In the genomic region with DNA sequence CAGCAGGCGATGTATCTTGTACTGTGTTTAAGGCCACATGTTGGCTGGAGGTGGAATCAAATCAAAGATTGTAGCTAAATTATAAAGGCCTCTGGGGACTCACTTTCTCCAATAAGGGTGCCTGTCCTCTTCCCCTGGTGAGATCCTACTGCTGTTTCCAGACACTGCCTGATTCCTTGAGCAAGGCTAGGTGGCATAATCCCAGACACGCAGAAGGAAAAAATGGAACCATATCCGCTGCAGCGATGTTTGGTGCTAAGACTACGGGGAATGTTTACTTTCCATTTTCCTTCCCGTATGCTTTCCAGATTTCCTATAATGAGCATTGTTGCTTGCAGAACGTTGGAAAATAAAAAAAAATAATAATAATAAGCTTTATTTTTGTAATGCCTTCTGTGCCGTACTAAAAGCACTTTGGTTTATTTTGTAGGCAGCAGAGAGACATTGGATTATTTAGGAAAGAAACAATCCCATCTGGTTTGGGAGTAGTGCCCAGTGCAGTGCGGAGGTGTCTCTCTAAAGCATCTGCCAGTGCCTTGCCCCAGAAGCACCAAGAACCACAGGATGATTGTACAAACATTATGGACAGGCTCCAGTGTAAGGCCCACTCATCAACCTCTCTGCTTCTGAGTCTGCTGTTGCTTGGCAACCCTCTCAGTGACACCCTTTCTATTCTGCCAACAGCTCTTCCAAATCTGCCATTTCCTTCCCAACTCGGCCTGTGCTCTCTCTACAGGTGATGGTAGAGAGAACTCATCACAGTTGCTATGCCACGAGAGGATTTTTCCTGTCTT, we compare ENCODE assay signal across 11 mouse cellular contexts. TPM values are rescaled to one million over a fixed set of nuclear protein-coding genes. Genes with fewer than 3 reads are reported as not detected.
DNase-seq lines count a peak whose midpoint lies in the region; ATAC-seq and TF ChIP-seq lines count a peak whose summit lies in the region.
"Had no signal": no experiment of that assay in that cellular context is flagged by ENCODE, and none has a peak within 500 bp of the region (broad histone marks: within the 10 kb centered on the region; RNA-seq: fewer than 3 reads in every experiment).

No protein-coding gene starts in this region.

- no peak overlapping the region for H3K9ac ChIP-seq in hindbrain, postnatal 0 days (replicated peaks; ENCODE audit: low read length)
- H3K9ac ChIP-seq: heart, embryonic 13.5 days; limb, embryonic 15.5 days had no signal

- ATAC-seq in hindbrain, postnatal 0 days, result peak; percentile 81
- ATAC-seq: intestine, embryonic 16.5 days had no signal

- no peaks in the 10 kb centered on the region for H3K36me3 ChIP-seq in hindbrain, postnatal 0 days (ENCODE audit: insufficient read depth, low read length)
- no peaks in the 10 kb centered on the region for H3K36me3 ChIP-seq in hindbrain, embryonic 10.5 days
- H3K36me3 ChIP-seq: heart, embryonic 13.5 days; limb, embryonic 15.5 days had no signal

- H3K9me3 ChIP-seq in hindbrain, postnatal 0 days (ENCODE audit: low read length), result no peaks in the 10 kb centered on the region
- H3K9me3 ChIP-seq in hindbrain, embryonic 10.5 days, result no peaks in the 10 kb centered on the region
- H3K9me3 ChIP-seq: heart, embryonic 13.5 days; limb, embryonic 15.5 days had no signal

- H3K4me1 ChIP-seq in hindbrain, postnatal 0 days (ENCODE audit: insufficient read depth, low read length), result no peaks in the 10 kb centered on the region
- no peaks in the 10 kb centered on the region for H3K4me1 ChIP-seq in hindbrain, embryonic 10.5 days (replicated peaks)
- H3K4me1 ChIP-seq: limb, embryonic 15.5 days had no signal

- 62% methylated on average over 11 of the region's 11 CpGs for WGBS in hindbrain, postnatal 0 days
- 84% methylated on average over 11 of the region's 11 CpGs for WGBS in hindbrain, embryonic 10.5 days

- peak; percentile 52 for DNase-seq in hindbrain, postnatal 0 days (ENCODE audit: low spot score)
- no peak for DNase-seq in hindbrain, embryonic 10.5 days (ENCODE audit: low spot score)
- DNase-seq in frontal cortex, postnatal 25 days (ENCODE audit: low spot score in 2 of 2), result peak; percentile 11 to 24
- DNase-seq in left cerebral cortex, adult 9 months (ENCODE audit: low spot score in 2 of 2), result peak; percentile 52 to 84
- peak; percentile 11 for DNase-seq in right cerebral cortex, postnatal 4 days
- DNase-seq in kidney, adult 11 months, result no peak
- no peak for DNase-seq in adrenal gland, postnatal 25 days
- DNase-seq: lung, postnatal 14 days had no signal

- no peaks in the 10 kb centered on the region for H3K27me3 ChIP-seq in hindbrain, postnatal 0 days (ENCODE audit: insufficient read depth, low read length)
- no peaks in the 10 kb centered on the region for H3K27me3 ChIP-seq in hindbrain, embryonic 10.5 days (ENCODE audit: insufficient read depth, poor library complexity, severe bottlenecking)
- H3K27me3 ChIP-seq: heart, embryonic 13.5 days; limb, embryonic 15.5 days had no signal

- H3K4me2 ChIP-seq in hindbrain, postnatal 0 days (ENCODE audit: low read depth, low read length), result no peak overlapping the region
- H3K4me2 ChIP-seq: heart, embryonic 13.5 days; limb, embryonic 15.5 days had no signal

- no peak overlapping the region; the same call in 1 of the 2 replicates for H3K27ac ChIP-seq in hindbrain, postnatal 0 days
- H3K27ac ChIP-seq in hindbrain, embryonic 10.5 days, result no peak overlapping the region
- H3K27ac ChIP-seq: heart, embryonic 13.5 days; limb, embryonic 15.5 days had no signal

- H3K4me3 ChIP-seq in hindbrain, postnatal 0 days (ENCODE audit: low read length), result no peak overlapping the region
- no peak overlapping the region for H3K4me3 ChIP-seq in hindbrain, embryonic 10.5 days
- H3K4me3 ChIP-seq: heart, embryonic 13.5 days; limb, embryonic 15.5 days had no signal

- no peak for TF ChIP-seq CTCF in hindbrain, postnatal 0 days (IDR thresholded peaks at IDR 0.05; ENCODE audit: low read depth)

RNA-seq across cellular contexts. Expression of gene Abhd17c, which starts 23.2 kb away (rescaled TPM):
- total RNA-seq in hindbrain, postnatal 0 days (2014; rRNA removed), result 88.7 and 89.7 TPM in 2 replicates
- polyA plus RNA-seq in hindbrain, postnatal 0 days (2015; fragmentation: Nextera tagmentation; extraction: Ambion mirVana), result 62.6 and 67.4 TPM in 2 replicates
- polyA plus RNA-seq in hindbrain, embryonic 10.5 days (2016; fragmentation: Nextera tagmentation; extraction: Ambion mirVana), result 26.7 and 32.2 TPM in 2 replicates
- total RNA-seq in adrenal gland, postnatal 25 days (2021), result 31.0 and 31.5 TPM in 2 replicates

Comparison
In these comparisons a context has a peak if more than half of its experiments do, and no peak if none do; other contexts are left out.
1. DNase-seq: peak in hindbrain, postnatal 0 days (single experiment), frontal cortex, postnatal 25 days (2 of 2), left cerebral cortex, adult 9 months (2 of 2) and right cerebral cortex, postnatal 4 days (single experiment); none in hindbrain, embryonic 10.5 days (single experiment), kidney, adult 11 months (single experiment) and adrenal gland, postnatal 25 days (single experiment).